Mouse (Mus musculus) retina, postnatal 1 day (tissue): Measurements from ENCODE around the gene Rnaset2a.
"Not testable (repeated sequence)": the region's sequence is repeated elsewhere in the genome, so short reads cannot be mapped to it uniquely, and the experiment has no call there.

Source experiments
- DNase-seq: peaks from one replicate; pipeline ENCODE4 v3.0.0-alpha.2; 2012

The Rnaset2a gene

GRCm38 (mm10) chr17:8147439-8148316 is at the start of gene Rnaset2a, which contains the start of gene Gm49673:
TSS of gene Rnaset2a (minus strand) at chr17:8148097.
TSS of gene Gm49673 (minus strand) at chr17:8147788.
- peak; percentile 56 for DNase-seq

- DNase-seq = peak; percentile 36
Measured at GRCm38 (mm10) chr17:8197652-8198051, 49.8 kb upstream of the Rnaset2a start.

GRCm38 (mm10) chr17:8195685-8196376 is 47.9 kb upstream of the Rnaset2a start:
- no peak for DNase-seq

GRCm38 (mm10) chr17:8193678-8194077 is 45.8 kb upstream of the Rnaset2a start:
- no peak for DNase-seq

GRCm38 (mm10) chr17:8184217-8184616 is 36.3 kb upstream of the Rnaset2a start:
- DNase-seq = no peak

- no peak for DNase-seq
Measured at GRCm38 (mm10) chr17:8183815-8184214, 35.9 kb upstream of the Rnaset2a start.

GRCm38 (mm10) chr17:8177090-8177489 is 29.2 kb upstream of the Rnaset2a start:
- peak; percentile 7 for DNase-seq

GRCm38 (mm10) chr17:8171081-8171480 is 23.2 kb upstream of the Rnaset2a start:
- DNase-seq = no peak

GRCm38 (mm10) chr17:8170331-8170730 is 22.4 kb upstream of the Rnaset2a start:
- no peak for DNase-seq

GRCm38 (mm10) chr17:8167436-8167835 is 19.5 kb upstream of the Rnaset2a start:
- not testable (repeated sequence) for DNase-seq

- not testable (repeated sequence) for DNase-seq
Measured at GRCm38 (mm10) chr17:8166454-8166853, 18.6 kb upstream of the Rnaset2a start.

GRCm38 (mm10) chr17:8165977-8166376 is 18.1 kb upstream of the Rnaset2a start:
- not testable (repeated sequence) for DNase-seq

GRCm38 (mm10) chr17:8165608-8165945 is 17.7 kb upstream of the Rnaset2a start:
- DNase-seq = peak; percentile 32

GRCm38 (mm10) chr17:8164701-8165607 is 17.1 kb upstream of the Rnaset2a start, which contains the start of gene Fgfr1op:
TSS of gene Fgfr1op (plus strand) at chr17:8165501.
- DNase-seq = peak; percentile 15

GRCm38 (mm10) chr17:8160969-8161368 is 13.1 kb upstream of the Rnaset2a start:
- peak; percentile 37 for DNase-seq

GRCm38 (mm10) chr17:8158627-8159026 is 10.7 kb upstream of the Rnaset2a start:
- not testable (repeated sequence) for DNase-seq

- DNase-seq = not testable (repeated sequence)
Measured at GRCm38 (mm10) chr17:8155982-8156381, 8.1 kb upstream of the Rnaset2a start.

GRCm38 (mm10) chr17:8155010-8155409 is 7.1 kb upstream of the Rnaset2a start:
- DNase-seq = not testable (repeated sequence)

- DNase-seq = not testable (repeated sequence)
Measured at GRCm38 (mm10) chr17:8146931-8147330, 966 bp downstream of the Rnaset2a start.

- DNase-seq = peak; percentile 27
Measured at GRCm38 (mm10) chr17:8143802-8144673, 3.9 kb downstream of the Rnaset2a start.

GRCm38 (mm10) chr17:8140210-8140609 is 7.7 kb downstream of the Rnaset2a start:
- not testable (repeated sequence) for DNase-seq

GRCm38 (mm10) chr17:8138116-8138515 is 9.8 kb downstream of the Rnaset2a start:
- not testable (repeated sequence) for DNase-seq
